In the genomic region with DNA sequence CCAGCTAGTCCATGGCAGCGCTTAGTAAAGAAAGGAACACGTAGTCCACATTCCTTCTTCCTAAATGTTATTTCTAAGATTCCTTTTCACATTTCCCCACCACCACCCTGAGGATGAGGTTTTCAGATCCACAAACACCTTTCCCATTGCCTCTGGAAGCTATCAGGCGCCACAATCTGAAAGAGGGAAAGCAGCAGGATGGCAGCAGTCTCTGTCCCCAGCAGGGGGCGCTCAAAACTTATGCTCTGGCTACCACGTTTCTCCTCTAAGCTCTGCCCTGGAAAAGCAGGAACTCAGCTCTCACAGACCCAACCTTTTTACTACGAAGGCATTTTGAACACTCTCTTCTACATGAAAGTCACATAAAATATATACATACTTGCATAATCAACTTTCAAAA, we compare ENCODE assay signal across 8 mouse cellular contexts. TPM values are rescaled to one million over a fixed set of nuclear protein-coding genes. Genes with fewer than 3 reads are reported as not detected.
DNase-seq lines count a peak whose midpoint lies in the region; ATAC-seq and TF ChIP-seq lines count a peak whose summit lies in the region.

No protein-coding gene starts in this region.

- no peak overlapping the region for H3K27ac ChIP-seq in forebrain, embryonic 16.5 days (ENCODE audit: low read length)
- no peak overlapping the region for H3K27ac ChIP-seq in lung, embryonic 14.5 days (ENCODE audit: low read depth)

- intact Hi-C loops in heart, postnatal 36 days (cut with DNase I) = loop anchor here (2.0 to 10.0 kb wide), 3 partner anchors 33 to 197 kb away; no protein-coding TSS in a partner anchor

- 12% methylated on average over 6 of the region's 6 CpGs for WGBS in forebrain, embryonic 16.5 days
- WGBS in lung, embryonic 14.5 days = 14% methylated on average over 6 of the region's 6 CpGs

- peak; percentile 84 for TF ChIP-seq CTCF in lung, embryonic 14.5 days (IDR thresholded peaks at IDR 0.05; ENCODE audit: low read depth)

- no peaks in the 10 kb centered on the region for H3K9me3 ChIP-seq in forebrain, embryonic 16.5 days (ENCODE audit: control insufficient read depth, low read length)
- H3K9me3 ChIP-seq in lung, embryonic 14.5 days (ENCODE audit: low read depth, low read length) = no peaks in the 10 kb centered on the region

- no peaks in the 10 kb centered on the region for H3K36me3 ChIP-seq in forebrain, embryonic 16.5 days (ENCODE audit: control insufficient read depth, insufficient read depth)
- no peaks in the 10 kb centered on the region for H3K36me3 ChIP-seq in lung, embryonic 14.5 days (ENCODE audit: insufficient read depth)

- peak; percentile 76 for ATAC-seq in CD4-positive, CD25-positive, alpha-beta regulatory T cell, adult 4 months
- ATAC-seq in forebrain, embryonic 16.5 days = no peak
- peak; percentile 81 for ATAC-seq in lung, embryonic 14.5 days (ENCODE audit: insufficient read depth)
- peak; percentile 59 for ATAC-seq in neutrophil, adult 5-6 weeks (ENCODE audit: extremely low read depth, insufficient number of reproducible peaks, low FRiP score, poor library complexity, severe bottlenecking)

- peak; percentile 40 for DNase-seq in c-Kit-negative CD71-positive TER-119-positive erythroid progenitor cells, embryonic 14.5 days (ENCODE audit: low read depth, low spot score)
- DNase-seq in heart, postnatal 36 days = peak; percentile 80 to 88
- DNase-seq in layer of hippocampus, adult 18-20 months (ENCODE audit: low spot score in 2 of 2) = peak; percentile 51 to 88
- DNase-seq in lung, embryonic 14.5 days = peak; percentile 93
- DNase-seq in thymus, adult 18-20 months = peak; percentile 29 to 45

- no peak overlapping the region for H3K4me3 ChIP-seq in forebrain, embryonic 16.5 days (replicated peaks; ENCODE audit: low read length)
- H3K4me3 ChIP-seq in lung, embryonic 14.5 days (ENCODE audit: low read depth, low read length) = peak overlapping the region; percentile 8; the same call in 1 of the 2 replicates

- peak overlapping the region; percentile 32 for H3K4me2 ChIP-seq in forebrain, embryonic 16.5 days (ENCODE audit: low read length)
- peak overlapping the region; percentile 54 for H3K4me2 ChIP-seq in lung, embryonic 14.5 days

- peaks cover 16% of the 10 kb centered on the region for H3K4me1 ChIP-seq in forebrain, embryonic 16.5 days (replicated peaks; ENCODE audit: control insufficient read depth, insufficient read depth, low read length)
- no peaks in the 10 kb centered on the region for H3K4me1 ChIP-seq in lung, embryonic 14.5 days (ENCODE audit: insufficient read depth)

- H3K27me3 ChIP-seq in forebrain, embryonic 16.5 days (replicated peaks; ENCODE audit: control insufficient read depth, insufficient read depth, low read length) = peaks cover 17% of the 10 kb centered on the region
- no peaks in the 10 kb centered on the region for H3K27me3 ChIP-seq in lung, embryonic 14.5 days (ENCODE audit: insufficient read depth, low read length)

- H3K9ac ChIP-seq in forebrain, embryonic 16.5 days (replicated peaks; ENCODE audit: low read depth, low read length) = no peak overlapping the region
- 0 out of 2 replicates have a peak overlapping the region, but pooled peaks have one; percentile 18 for H3K9ac ChIP-seq in lung, embryonic 14.5 days

RNA-seq across cellular contexts. Expression of a gene that starts 32.2 kb away (rescaled TPM):
- polyA plus RNA-seq in CD4-positive, CD25-positive, alpha-beta regulatory T cell, adult 4 months (2017; shearing (Covaris generic)) = 10 to 100 TPM; 21.0 to 25.4 TPM
- polyA plus RNA-seq in forebrain, embryonic 16.5 days (2015; fragmentation: Nextera tagmentation; extraction: Ambion mirVana) = 7.5 and 10.8 TPM in 2 replicates
- 1 to 10 TPM; 9.8 to 9.9 TPM for total RNA-seq in heart, postnatal 36 days (2021)
- 1 to 10 TPM; 4.3 to 4.9 TPM for total RNA-seq in layer of hippocampus, adult 18-20 months (2021)
- 29.6 and 30.4 TPM in 2 replicates for polyA plus RNA-seq in lung, embryonic 14.5 days (2014; fragmentation: Nextera tagmentation; extraction: Ambion mirVana)
- 25.1 and 27.5 TPM in 2 replicates for total RNA-seq in neutrophil, adult 5-6 weeks (2017)

Comparison
In these comparisons a context has a peak if more than half of its experiments do, and no peak if none do; other contexts are left out.
1. DNase-seq: peak in every context shown above with its lines; median percentile 93 in lung, embryonic 14.5 days; 84 in heart, postnatal 36 days; 70 in layer of hippocampus, adult 18-20 months; 40 in c-Kit-negative CD71-positive TER-119-positive erythroid progenitor cells, embryonic 14.5 days; 37 in thymus, adult 18-20 months.